In genomic region chr3:145462351-145462750, GRCm38 (mm10) we compare ENCODE assay signal across 28 mouse cellular contexts.
A peak's percentile ranks its signal among the peaks of the same experiment; 100 is the strongest.
DNase-seq lines count a peak whose midpoint lies in the region; ATAC-seq lines count a peak whose summit lies in the region.
"Had no signal": no experiment of that assay in that cellular context is flagged by ENCODE, and none has a peak within 500 bp of the region (broad histone marks: within the 10 kb centered on the region; RNA-seq: fewer than 3 reads in every experiment).

No protein-coding gene starts in this region.

- WGBS in heart, embryonic 16.5 days: 28% methylated on average over 7 of the region's 7 CpGs

- H3K4me1 ChIP-seq in heart, embryonic 16.5 days (ENCODE audit: control insufficient read depth, insufficient read depth, low read length): peaks cover 2% of the 10 kb centered on the region
- H3K4me1 ChIP-seq: embryonic facial prominence, embryonic 10.5 days; forebrain, embryonic 12.5 days; stomach, embryonic 15.5 days had no signal

- peaks cover 48% of the 10 kb centered on the region for H3K27me3 ChIP-seq in heart, embryonic 16.5 days (ENCODE audit: control insufficient read depth, insufficient read depth, low read length)
- H3K27me3 ChIP-seq: embryonic facial prominence, embryonic 15.5 days; forebrain, embryonic 12.5 days; limb, embryonic 13.5 days; stomach, embryonic 15.5 days had no signal

- no peak overlapping the region for H3K27ac ChIP-seq in heart, embryonic 16.5 days (ENCODE audit: low read length)
- H3K27ac ChIP-seq: embryonic facial prominence, embryonic 10.5 days; embryonic facial prominence, embryonic 15.5 days; forebrain, embryonic 12.5 days; hindbrain, postnatal 0 days; limb, embryonic 13.5 days; stomach, embryonic 15.5 days had no signal

- no peak overlapping the region for H3K4me2 ChIP-seq in heart, embryonic 16.5 days (ENCODE audit: low read depth, low read length)
- H3K4me2 ChIP-seq: embryonic facial prominence, embryonic 15.5 days; forebrain, embryonic 12.5 days; limb, embryonic 13.5 days; liver, embryonic 11.5 days; midbrain, embryonic 11.5 days; stomach, embryonic 15.5 days had no signal

- no peak overlapping the region for H3K4me3 ChIP-seq in heart, embryonic 16.5 days (ENCODE audit: low read length)
- H3K4me3 ChIP-seq: embryonic facial prominence, embryonic 10.5 days; embryonic facial prominence, embryonic 15.5 days; forebrain, embryonic 12.5 days; limb, embryonic 13.5 days; stomach, embryonic 15.5 days had no signal

- no peak overlapping the region for H3K9ac ChIP-seq in heart, embryonic 16.5 days (ENCODE audit: low read length)
- H3K9ac ChIP-seq: embryonic facial prominence, embryonic 15.5 days; forebrain, embryonic 12.5 days; forebrain, postnatal 0 days; limb, embryonic 13.5 days; stomach, embryonic 15.5 days had no signal

- no peaks in the 10 kb centered on the region for H3K36me3 ChIP-seq in heart, embryonic 16.5 days (ENCODE audit: control insufficient read depth, insufficient read depth)
- H3K36me3 ChIP-seq: embryonic facial prominence, embryonic 10.5 days; embryonic facial prominence, embryonic 15.5 days; forebrain, embryonic 12.5 days; limb, embryonic 13.5 days; stomach, embryonic 15.5 days had no signal

- peak; percentile 85 for DNase-seq in heart, adult 11 months
- DNase-seq in heart, adult 8-10 months (ENCODE audit: low spot score): no peak
- peak; percentile 12 to 15 for DNase-seq in kidney, adult 8-10 months
- no peak for DNase-seq in kidney, postnatal 25 days
- DNase-seq in Muller cell, postnatal 12 days (ENCODE audit: inconsistent ontology term): peak; percentile 31
- DNase-seq in thymus, adult 18-20 months: no peak
- no peak for DNase-seq in testis, postnatal 10 days (ENCODE audit: low spot score)
- DNase-seq: adrenal gland, postnatal 25 days; cerebellum, adult 2 months; cerebellum, postnatal 25 days; forebrain, postnatal 0 days; gastrocnemius, postnatal 25 days; kidney, postnatal 4 days; right cerebral cortex, postnatal 25 days; thymus, adult 2 months; thymus, postnatal 36 days had no signal

- peak; percentile 55; the same call in 1 of the 2 replicates for ATAC-seq in heart, embryonic 16.5 days (replicated peaks; ENCODE audit: extremely low read depth, insufficient read depth, low FRiP score)
- ATAC-seq: forebrain, postnatal 0 days; hindbrain, postnatal 0 days; intestine, postnatal 0 days; lung, postnatal 0 days; midbrain, embryonic 16.5 days had no signal

- H3K9me3 ChIP-seq in heart, embryonic 16.5 days (replicated peaks; ENCODE audit: control insufficient read depth, low read length): no peaks in the 10 kb centered on the region
- H3K9me3 ChIP-seq: embryonic facial prominence, embryonic 10.5 days; embryonic facial prominence, embryonic 15.5 days; forebrain, embryonic 12.5 days; limb, embryonic 13.5 days; stomach, embryonic 15.5 days had no signal

Comparison
In these comparisons a context has a peak if more than half of its experiments do, and no peak if none do; other contexts are left out.
1. DNase-seq: peak in heart, adult 11 months (single experiment), kidney, adult 8-10 months (2 of 2) and Muller cell, postnatal 12 days (single experiment); none in heart, adult 8-10 months (single experiment), kidney, postnatal 25 days (0 of 2), thymus, adult 18-20 months (0 of 2) and testis, postnatal 10 days (single experiment).